Mouse (Mus musculus) hindbrain, embryonic 11.5 days (tissue): Measurements from ENCODE around the gene Ptpn13. TPM values are rescaled to one million over a fixed set of nuclear protein-coding genes. Genes with fewer than 3 reads are reported as not detected.

ENCODE experiments used
- ATAC-seq: fragments of 200-750 bp; cut with Nextera tagmentation; 2 replicates; pipeline ENCODE4 v1.8.0; 2017; ENCODE audit warnings: mild to moderate bottlenecking, moderate TSS enrichment, moderate library complexity; ENCODE audit not compliant: low FRiP score
- DNase-seq: peaks from one replicate; pipeline ENCODE4 v3.0.0-alpha.2; 2015; ENCODE audit warnings: low spot score
- H3K27ac ChIP-seq: fragments of 300-500 bp; sonication (generic); 2 replicates; pipeline ENCODE4 v1.5.1; 2014; ENCODE audit warnings: mild to moderate bottlenecking, low read depth, low read length
- H3K27me3 ChIP-seq: fragments of 300-500 bp; sonication (generic); 2 replicates; pipeline ENCODE4 v1.6.1; 2014; ENCODE audit warnings: mild to moderate bottlenecking, low read length, moderate library complexity, mixed read lengths; ENCODE audit not compliant: control insufficient read depth, insufficient read depth
- H3K36me3 ChIP-seq: fragments of 300-500 bp; sonication (generic); 2 replicates; pipeline ENCODE4 v1.6.1; 2014; ENCODE audit warnings: mild to moderate bottlenecking, low read length, moderate library complexity, mixed read lengths; ENCODE audit not compliant: control insufficient read depth, insufficient read depth
- H3K4me1 ChIP-seq: fragments of 300-500 bp; sonication (generic); replicated peaks from 2 replicates; pipeline ENCODE4 v1.6.1; 2014; ENCODE audit warnings: low read length, mixed read lengths; ENCODE audit not compliant: control insufficient read depth, insufficient read depth
- H3K4me2 ChIP-seq: fragments of 300-500 bp; sonication (generic); replicated peaks from 2 replicates; pipeline ENCODE4 v1.6.1; 2014; ENCODE audit warnings: mild to moderate bottlenecking, low read depth, low read length
- H3K4me3 ChIP-seq: fragments of 300-500 bp; sonication (generic); 2 replicates; pipeline ENCODE4 v1.5.1; 2014; ENCODE audit warnings: low read depth, low read length
- H3K9ac ChIP-seq: fragments of 300-500 bp; sonication (generic); 2 replicates; pipeline ENCODE4 v1.6.1; 2014; ENCODE audit warnings: low read depth, low read length
- H3K9me3 ChIP-seq: fragments of 300-500 bp; sonication (generic); 2 replicates; pipeline ENCODE4 v1.6.1; 2016; ENCODE audit warnings: low read length; ENCODE audit not compliant: control insufficient read depth
- WGBS: fragments of 180-500 bp; shearing (Covaris S2); extraction: QIAGEN DNeasy Blood & Tissue Kit; methylation state at CpG from one replicate; pipeline ENCODE4 v1.1.7; 2014; 5-methylcytosine and 5-hydroxymethylcytosine counted together
- polyA plus RNA-seq: library from polyadenylated mRNA; unstranded; fragments of >200 nt; fragmentation: Nextera tagmentation; extraction: Ambion mirVana; gene quantifications from 2 replicates; pipeline ENCODE4 v1.2.1, GENCODE M21; 2014

Gene Ptpn13
- polyA plus RNA-seq, 1 experiment from 2014 or later, result 19.3 TPM

DNA sequence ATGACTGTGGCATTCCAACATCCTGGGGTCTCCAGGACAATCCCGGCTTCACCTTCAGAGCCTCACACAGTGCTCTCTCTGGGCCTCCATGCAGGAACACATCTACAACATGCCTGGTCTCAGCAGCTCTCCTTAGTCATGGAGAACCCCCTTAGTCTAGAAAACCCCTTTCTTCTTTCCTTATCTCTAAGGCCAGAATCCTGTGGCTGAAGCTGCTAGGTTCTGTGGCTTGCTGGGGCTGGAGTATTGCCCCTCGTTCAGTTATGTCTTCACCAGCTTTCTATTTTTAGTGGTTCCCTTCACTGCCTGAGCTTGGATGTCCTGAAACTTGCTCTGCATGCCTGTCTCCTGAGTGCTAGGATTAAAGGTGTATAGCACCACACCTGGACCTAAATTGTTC, 56.2 kb downstream of the Ptpn13 start:
- Histone ChIP-seq H3K4me3 (no peak overlapping the region), H3K27ac (no peak overlapping the region), H3K27me3 (no peaks in the 10 kb centered on the region), H3K4me2 (no peak overlapping the region), H3K4me1 (no peaks in the 10 kb centered on the region), H3K9me3 (no peaks in the 10 kb centered on the region), H3K9ac (no peak overlapping the region), H3K36me3 (no peaks in the 10 kb centered on the region)
- ATAC-seq, result no peak
- WGBS, result 90% methylated on average over 2 of the region's 2 CpGs
- no peak for DNase-seq

DNA sequence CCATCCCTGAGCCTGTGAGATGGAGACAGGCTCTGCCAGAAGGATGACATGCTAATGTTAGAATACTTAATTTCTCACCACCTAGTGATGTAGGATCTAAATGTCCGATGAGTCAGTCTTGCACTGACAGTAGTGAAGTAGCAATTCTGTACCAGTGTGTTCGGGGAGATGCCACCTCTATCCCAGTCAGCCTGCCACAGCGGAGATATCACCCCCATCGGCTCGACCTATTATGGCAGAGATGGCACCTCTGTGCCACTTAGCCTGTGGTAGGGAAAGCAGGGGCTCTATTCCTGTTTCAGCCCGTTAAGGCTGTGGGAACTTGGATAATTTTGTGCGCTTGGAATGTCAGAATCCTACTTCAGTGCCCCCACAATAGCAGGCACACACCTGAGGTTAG, 62.0 kb downstream of the Ptpn13 start:
- H3K4me2 ChIP-seq, result no peak overlapping the region
- no peaks in the 10 kb centered on the region for H3K36me3 ChIP-seq
- ATAC-seq, result no peak
- no peaks in the 10 kb centered on the region for H3K9me3 ChIP-seq
- H3K27me3 ChIP-seq, result no peaks in the 10 kb centered on the region
- no peak overlapping the region for H3K4me3 ChIP-seq
- no peak overlapping the region for H3K27ac ChIP-seq
- no peak for DNase-seq
- 92% methylated on average over 7 of the region's 7 CpGs for WGBS
- no peak overlapping the region for H3K9ac ChIP-seq
- no peaks in the 10 kb centered on the region for H3K4me1 ChIP-seq

DNA sequence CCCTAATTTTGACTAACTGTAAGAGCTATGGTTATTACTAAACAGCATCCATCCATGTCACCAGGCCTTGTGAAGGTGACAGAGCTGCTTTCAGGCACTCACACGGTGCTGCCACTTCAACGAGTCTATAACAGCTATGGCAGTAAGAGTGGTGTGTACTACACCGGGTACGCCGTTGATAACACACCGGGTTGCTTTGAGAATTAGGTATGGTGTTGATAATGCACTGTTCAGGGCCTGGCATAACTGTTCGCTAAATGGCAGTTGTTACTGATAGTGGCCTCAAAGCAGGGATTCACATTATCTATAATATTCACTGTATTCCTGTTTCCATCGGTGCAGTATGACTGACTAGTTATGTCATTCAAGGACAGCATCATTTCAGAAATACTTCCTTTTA, 66.0 kb downstream of the Ptpn13 start:
- DNase-seq, result no peak
- H3K9ac ChIP-seq, result no peak overlapping the region
- no peaks in the 10 kb centered on the region for H3K9me3 ChIP-seq
- H3K27me3 ChIP-seq, result no peaks in the 10 kb centered on the region
- no peak for ATAC-seq
- H3K36me3 ChIP-seq, result no peaks in the 10 kb centered on the region
- no peaks in the 10 kb centered on the region for H3K4me1 ChIP-seq
- H3K27ac ChIP-seq, result no peak overlapping the region
- 93% methylated on average over 8 of the region's 8 CpGs for WGBS
- no peak overlapping the region for H3K4me3 ChIP-seq
- H3K4me2 ChIP-seq, result no peak overlapping the region

DNA sequence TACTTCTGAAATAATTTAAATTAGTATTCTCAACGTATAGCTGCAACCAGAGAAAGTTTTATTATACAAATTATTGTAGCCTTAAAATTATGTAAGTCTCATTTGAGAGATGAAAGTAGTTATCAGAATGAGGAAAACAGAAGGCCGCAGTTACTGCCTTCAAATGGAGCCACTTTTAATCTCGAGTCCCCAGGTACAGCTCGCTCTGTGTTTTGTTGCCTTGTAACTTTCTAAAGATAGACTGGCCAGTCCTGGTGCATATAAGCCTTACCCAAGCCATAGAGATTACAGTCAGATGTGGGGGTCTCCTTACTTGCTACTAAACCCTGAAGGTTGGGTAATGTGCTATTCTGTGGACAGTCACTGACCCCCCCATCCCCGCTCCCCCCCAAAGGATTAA, 66.8 kb downstream of the Ptpn13 start:
- Histone ChIP-seq H3K27me3 (no peaks in the 10 kb centered on the region), H3K9me3 (no peaks in the 10 kb centered on the region), H3K9ac (no peak overlapping the region), H3K4me2 (no peak overlapping the region), H3K4me1 (no peaks in the 10 kb centered on the region), H3K27ac (no peak overlapping the region), H3K4me3 (no peak overlapping the region), H3K36me3 (no peaks in the 10 kb centered on the region)
- 94% methylated on average over 5 of the region's 5 CpGs for WGBS
- ATAC-seq (no peak), DNase-seq (no peak)

DNA sequence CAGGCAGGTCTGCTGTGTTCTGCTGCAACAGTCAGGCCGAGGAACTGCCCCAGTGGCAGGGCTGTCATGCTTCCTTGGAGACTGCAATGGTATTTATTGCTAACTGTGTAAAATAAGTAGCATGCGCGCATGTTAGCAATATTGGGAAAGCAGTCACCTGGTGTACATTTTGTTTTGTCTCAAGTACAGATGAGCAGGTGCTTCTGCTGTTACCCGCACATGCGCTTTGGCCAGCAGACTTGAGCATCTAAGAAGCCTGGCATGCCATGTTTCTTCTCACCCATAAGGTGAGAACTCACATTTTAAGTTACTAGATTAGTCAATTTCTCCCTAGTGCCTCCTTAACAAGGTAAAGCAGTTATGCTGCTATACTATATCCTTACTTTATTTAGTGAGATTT, 72.1 kb downstream of the Ptpn13 start:
- Histone ChIP-seq H3K9ac (no peak overlapping the region), H3K4me1 (no peaks in the 10 kb centered on the region), H3K27me3 (no peaks in the 10 kb centered on the region), H3K27ac (no peak overlapping the region), H3K9me3 (no peaks in the 10 kb centered on the region), H3K4me2 (no peak overlapping the region), H3K4me3 (no peak overlapping the region), H3K36me3 (no peaks in the 10 kb centered on the region)
- WGBS, result 93% methylated on average over 5 of the region's 5 CpGs
- DNase-seq (no peak), ATAC-seq (no peak)

DNA sequence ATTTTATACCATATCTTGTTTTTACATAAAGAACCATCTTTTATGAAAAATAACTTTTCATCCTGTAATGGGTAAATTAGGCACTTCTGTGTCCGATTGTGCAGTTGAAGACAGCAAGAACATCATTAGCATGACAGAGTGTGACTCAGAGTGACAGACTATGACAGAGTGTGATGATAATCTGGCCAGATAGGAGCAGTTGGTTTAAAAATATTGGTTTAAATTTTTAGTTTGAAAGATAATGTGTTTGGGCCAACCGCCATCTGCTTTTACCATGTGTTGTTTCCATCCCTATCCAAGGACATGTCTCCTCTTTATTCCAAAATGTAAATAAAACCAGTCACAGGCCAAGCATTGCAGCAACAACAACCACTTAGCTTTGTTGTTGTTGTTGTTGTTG, 72.5 kb downstream of the Ptpn13 start:
- H3K27ac ChIP-seq, result no peak overlapping the region
- H3K4me3 ChIP-seq, result no peak overlapping the region
- no peaks in the 10 kb centered on the region for H3K36me3 ChIP-seq
- no peaks in the 10 kb centered on the region for H3K4me1 ChIP-seq
- ATAC-seq (no peak), DNase-seq (no peak)
- no peaks in the 10 kb centered on the region for H3K9me3 ChIP-seq
- H3K4me2 ChIP-seq, result no peak overlapping the region
- H3K9ac ChIP-seq, result no peak overlapping the region
- no peaks in the 10 kb centered on the region for H3K27me3 ChIP-seq
- WGBS, result 95% methylated on average over 2 of the region's 2 CpGs

DNA sequence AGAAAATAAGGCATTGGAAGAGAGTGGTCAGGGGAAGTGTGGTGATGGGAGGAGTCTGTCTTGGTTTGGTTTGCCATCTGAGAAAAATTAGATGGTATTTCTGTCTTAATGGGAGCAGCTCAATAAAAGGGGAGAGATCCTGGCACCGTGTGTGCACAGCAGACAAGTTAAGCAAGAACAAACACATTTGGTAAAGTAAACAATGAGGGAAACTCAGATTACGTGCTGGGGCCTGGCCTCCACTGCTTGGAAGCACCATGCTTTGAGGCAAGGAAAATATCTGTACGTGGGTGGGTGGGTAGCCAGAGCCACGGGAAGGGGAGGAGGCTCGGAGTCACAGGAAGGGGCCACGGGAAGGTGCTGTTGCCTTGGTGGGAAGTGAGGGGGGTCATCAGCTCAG, 74.3 kb downstream of the Ptpn13 start:
- Histone ChIP-seq H3K36me3 (no peaks in the 10 kb centered on the region), H3K9me3 (no peaks in the 10 kb centered on the region), H3K4me3 (no peak overlapping the region), H3K27me3 (no peaks in the 10 kb centered on the region), H3K4me2 (no peak overlapping the region), H3K9ac (no peak overlapping the region), H3K27ac (no peak overlapping the region), H3K4me1 (no peaks in the 10 kb centered on the region)
- ATAC-seq (no peak), DNase-seq (no peak)
- 58% methylated on average over 6 of the region's 6 CpGs for WGBS

DNA sequence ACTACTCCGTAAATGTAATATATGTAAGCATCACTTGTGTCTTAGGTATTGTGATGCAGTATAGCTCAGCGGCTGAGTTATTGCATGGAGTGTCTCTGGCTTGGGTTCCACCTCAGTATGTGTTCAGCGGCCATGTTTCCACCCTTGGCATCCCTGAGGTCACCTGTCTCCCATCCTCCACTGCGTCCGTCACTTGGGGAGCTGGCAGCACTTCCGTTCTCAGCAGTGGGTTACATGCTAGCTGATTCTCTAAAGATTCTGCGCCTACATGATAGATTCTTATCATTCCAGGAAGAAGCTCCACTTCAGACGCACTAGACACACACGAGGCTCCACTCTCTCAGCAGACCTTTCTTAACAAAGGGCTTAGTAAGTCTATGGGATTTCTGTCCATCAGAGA, 76.1 kb downstream of the Ptpn13 start:
- no peak for DNase-seq
- H3K27me3 ChIP-seq, result no peaks in the 10 kb centered on the region

DNA sequence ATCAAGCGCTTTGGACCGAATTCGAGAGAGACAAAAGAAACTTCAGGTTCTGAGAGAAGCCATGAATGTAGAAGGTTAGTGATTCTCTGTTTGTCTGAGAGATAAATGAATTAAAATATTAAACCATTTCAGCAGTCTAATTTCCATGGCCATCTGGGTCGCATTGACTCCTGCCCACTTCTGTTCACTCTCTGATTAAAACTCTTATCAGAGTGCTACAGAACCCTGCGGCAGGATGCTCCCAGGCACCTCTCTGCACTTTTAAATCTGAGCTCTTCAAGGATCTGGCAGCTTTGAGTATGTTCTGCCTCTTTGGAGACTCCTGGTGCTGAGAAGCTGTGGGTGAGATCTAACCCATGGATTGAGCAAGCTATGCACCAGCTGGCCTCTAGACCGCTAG, 76.8 kb downstream of the Ptpn13 start:
- H3K4me2 ChIP-seq, result no peak overlapping the region
- H3K4me3 ChIP-seq, result no peak overlapping the region
- no peaks in the 10 kb centered on the region for H3K36me3 ChIP-seq
- H3K4me1 ChIP-seq, result no peaks in the 10 kb centered on the region
- WGBS, result 96% methylated on average over 6 of the region's 6 CpGs
- no peaks in the 10 kb centered on the region for H3K9me3 ChIP-seq
- no peaks in the 10 kb centered on the region for H3K27me3 ChIP-seq
- H3K9ac ChIP-seq, result no peak overlapping the region
- H3K27ac ChIP-seq, result no peak overlapping the region
- ATAC-seq, result no peak
- no peak for DNase-seq

More for the DNA sequence above, 76.1 kb downstream of the Ptpn13 start:
- 94% methylated on average over 9 of the region's 9 CpGs for WGBS
- ATAC-seq, result no peak
- Histone ChIP-seq H3K9ac (no peak overlapping the region), H3K4me3 (no peak overlapping the region), H3K36me3 (no peaks in the 10 kb centered on the region), H3K4me1 (no peaks in the 10 kb centered on the region), H3K9me3 (no peaks in the 10 kb centered on the region), H3K4me2 (no peak overlapping the region), H3K27ac (no peak overlapping the region)
